Mouse (Mus musculus) kidney, adult 2 months (tissue): ENCODE data around the gene Alg9.

Experiments used
- CTCF ChIP-seq: fragments of 200-500 bp; conservative IDR thresholded peaks from 2 replicates; pipeline ENCODE4 v1.5.1; 2011; ENCODE audit warnings: low read depth, mild to moderate bottlenecking, control low read depth, low read length, moderate library complexity, mixed read lengths; ENCODE audit not compliant: insufficient read depth, insufficient read length
- POLR2A ChIP-seq: fragments of 200-500 bp; IDR thresholded peaks from one replicate; pipeline ENCODE4 v1.6.1; 2011; ENCODE audit warnings: low read depth, low read length, control low read depth

GRCm38 (mm10) chr9:50751323-50751722, 23.5 kb upstream of the Alg9 start, which contains the start of gene Cryab:
- TF ChIP-seq CTCF (no peak), POLR2A (no peak)
